Mouse (Mus musculus): Measurements from ENCODE around the gene Ttll7.

DNA sequence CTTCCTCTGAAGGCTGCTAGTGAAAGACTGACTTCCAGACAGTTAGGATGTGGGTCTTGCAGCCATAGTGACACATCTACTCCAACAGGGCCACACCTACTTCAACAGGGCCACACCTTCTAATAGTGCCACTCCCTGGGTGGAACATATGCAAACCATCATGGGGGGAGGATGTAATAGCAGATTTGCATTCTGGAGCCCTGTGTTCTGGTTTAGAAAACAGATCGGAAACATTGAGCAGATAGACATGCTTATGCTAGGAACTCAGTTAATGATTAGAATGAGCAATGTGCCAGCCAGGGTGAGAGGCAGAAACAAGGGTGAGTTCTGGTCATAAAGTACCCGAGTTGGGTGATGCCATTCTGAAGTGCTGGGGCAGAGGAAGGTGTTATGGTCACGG, 19.8 kb downstream of the Ttll7 start:
- TF ChIP-seq POLR2A (IDR thresholded peaks at IDR 0.05; ENCODE audit: control insufficient read depth, extremely low read depth, insufficient read depth, low read length, poor library complexity) (no peak), CTCF (IDR thresholded peaks at IDR 0.05; ENCODE audit: borderline replicate concordance, control insufficient read depth, extremely low read depth, insufficient read depth, low read length, poor library complexity) (no peak)

Data from thymus, adult 2 months (tissue).